ENCODE assay signal across 8 mouse cellular contexts in genomic region chr14:54714617-54715081, GRCm38 (mm10). TPM values are rescaled to one million over a fixed set of nuclear protein-coding genes. Genes with fewer than 3 reads are reported as not detected.
DNase-seq lines count a peak whose midpoint lies in the region; ATAC-seq and TF ChIP-seq lines count a peak whose summit lies in the region.

No protein-coding gene starts in this region.

- peak overlapping the region; percentile 41 to 42 for H3K4me3 ChIP-seq in heart, embryonic 14.5 days (ENCODE audit: control insufficient read depth in 1 of 2, insufficient read depth in 1 of 2, low read depth in 1 of 2, low read length in 2 of 2)
- peak overlapping the region; percentile 46 for H3K4me3 ChIP-seq in midbrain, embryonic 10.5 days
- H3K4me3 ChIP-seq in thymus, adult 2 months (ENCODE audit: control insufficient read depth, insufficient read depth, low read length) = peak overlapping the region; percentile 31

- H3K27ac ChIP-seq in heart, embryonic 14.5 days (replicated peaks in 1 of 2; ENCODE audit: control insufficient read depth in 1 of 2, insufficient read depth in 1 of 2, low read depth in 2 of 2, low read length in 2 of 2) = no peak overlapping the region
- no peak overlapping the region for H3K27ac ChIP-seq in midbrain, embryonic 10.5 days (replicated peaks)
- H3K27ac ChIP-seq in thymus, adult 2 months (ENCODE audit: control insufficient read depth, insufficient read depth, low read length) = peak overlapping the region; percentile 18; the same call in 1 of the 2 replicates

- no peaks in the 10 kb centered on the region for H3K9me3 ChIP-seq in heart, embryonic 14.5 days (ENCODE audit: control insufficient read depth, low read length)
- no peaks in the 10 kb centered on the region for H3K9me3 ChIP-seq in midbrain, embryonic 10.5 days (replicated peaks)

- no peaks in the 10 kb centered on the region for H3K36me3 ChIP-seq in heart, embryonic 14.5 days (ENCODE audit: control insufficient read depth, insufficient read depth, low read length)
- no peaks in the 10 kb centered on the region for H3K36me3 ChIP-seq in midbrain, embryonic 10.5 days
- H3K36me3 ChIP-seq in thymus, adult 2 months (ENCODE audit: control insufficient read depth, insufficient read depth, low read length) = no peaks in the 10 kb centered on the region

- WGBS in heart, embryonic 14.5 days = under 1% methylated on average over 15 of the region's 15 CpGs
- WGBS in midbrain, embryonic 10.5 days = 3% methylated on average over 15 of the region's 15 CpGs
- WGBS in thymus, adult 2 months = 1% methylated on average over 15 of the region's 15 CpGs

- ATAC-seq in heart, embryonic 14.5 days (ENCODE audit: insufficient number of reproducible peaks, insufficient read depth, low FRiP score, low read depth) = no peak
- 0 out of 2 replicates have a peak, but pooled peaks have one; percentile 27 for ATAC-seq in erythroid progenitor cell, adult 5-6 weeks (replicated peaks; ENCODE audit: low FRiP score, poor library complexity, severe bottlenecking)

- H3K27me3 ChIP-seq in heart, embryonic 14.5 days (ENCODE audit: control insufficient read depth, insufficient read depth, low read length) = no peaks in the 10 kb centered on the region
- peaks cover 16% of the 10 kb centered on the region for H3K27me3 ChIP-seq in midbrain, embryonic 10.5 days (ENCODE audit: low read depth, poor library complexity, severe bottlenecking)
- no peaks in the 10 kb centered on the region; the same call in 1 of the 2 replicates for H3K27me3 ChIP-seq in thymus, adult 2 months (ENCODE audit: control insufficient read depth, insufficient read depth, low read length)

- TF ChIP-seq CTCF in thymus, adult 2 months (IDR thresholded peaks at IDR 0.05; ENCODE audit: borderline replicate concordance, control insufficient read depth, extremely low read depth, insufficient read depth, low read length, poor library complexity) = 0 out of 2 replicates have a peak, but pooled peaks have one; percentile 17

- peak overlapping the region; percentile 32 for H3K9ac ChIP-seq in heart, embryonic 14.5 days (ENCODE audit: low read length)

- DNase-seq in heart, adult 8-10 months (ENCODE audit: low spot score) = no peak
- peak; percentile 38 for DNase-seq in Muller cell, postnatal 12 days (ENCODE audit: inconsistent ontology term)
- DNase-seq in kidney, adult 9 months = peak; percentile 30
- peak; percentile 19 for DNase-seq in midbrain, embryonic 10.5 days (ENCODE audit: low spot score)
- peak; percentile 64 for DNase-seq in thymus, adult 2 months
- DNase-seq in ovary, postnatal 36 days (ENCODE audit: low spot score) = no peak

- TF ChIP-seq POLR2A in thymus, adult 2 months (IDR thresholded peaks at IDR 0.05; ENCODE audit: control insufficient read depth, extremely low read depth, insufficient read depth, low read length, poor library complexity) = no peak

- H3K4me1 ChIP-seq in heart, embryonic 14.5 days (ENCODE audit: control insufficient read depth in 2 of 2, insufficient read depth in 2 of 2, low read length in 2 of 2) = peaks cover 6 to 12% of the 10 kb centered on the region in 2 experiments; a peak in 3 of 4 replicates
- H3K4me1 ChIP-seq in midbrain, embryonic 10.5 days = peaks cover 11% of the 10 kb centered on the region
- H3K4me1 ChIP-seq in thymus, adult 2 months (replicated peaks; ENCODE audit: control insufficient read depth, insufficient read depth, low read length) = peaks cover 13% of the 10 kb centered on the region

- peak overlapping the region; percentile 88 for H3K4me2 ChIP-seq in heart, embryonic 14.5 days (ENCODE audit: low read length)

RNA-seq across cellular contexts. Expression of gene Cebpe, which starts 2.7 kb away (rescaled TPM):
- not detected in 2 replicates for polyA plus RNA-seq in heart, embryonic 14.5 days (2014; fragmentation: Nextera tagmentation; extraction: Ambion mirVana)
- not detected for total RNA-seq in heart, adult 8-10 months (2022)
- 14.7 and 25.9 TPM in 2 replicates for total RNA-seq in erythroid progenitor cell, adult 5-6 weeks (2015; ENCODE audit: low replicate concordance)
- total RNA-seq in erythroid progenitor cell, adult 5-6 weeks (2017; ENCODE audit: low replicate concordance) = 9.4 and 12.4 TPM in 2 replicates
- 0.09 and 0.11 TPM in 2 replicates for polyA plus RNA-seq in midbrain, embryonic 10.5 days (2016; fragmentation: Nextera tagmentation; extraction: Ambion mirVana)
- polyA plus RNA-seq in thymus, adult 2 months (2012; rRNA removed) = 2.1 and 2.7 TPM in 2 replicates

RNA-seq across cellular contexts. Expression of gene Gm29776, which starts 16.0 kb away (rescaled TPM):
- 0.30 and 0.35 TPM in 2 replicates for polyA plus RNA-seq in heart, embryonic 14.5 days (2014; fragmentation: Nextera tagmentation; extraction: Ambion mirVana)
- total RNA-seq in heart, adult 8-10 months (2022) = not detected
- not detected in 2 replicates for total RNA-seq in erythroid progenitor cell, adult 5-6 weeks (2015; ENCODE audit: low replicate concordance)
- not detected in 2 replicates for total RNA-seq in erythroid progenitor cell, adult 5-6 weeks (2017; ENCODE audit: low replicate concordance)
- polyA plus RNA-seq in midbrain, embryonic 10.5 days (2016; fragmentation: Nextera tagmentation; extraction: Ambion mirVana) = 0.15 TPM in 1 of 2 replicates, not detected in the other
- polyA plus RNA-seq in thymus, adult 2 months (2012; rRNA removed) = 0.09 and 0.14 TPM in 2 replicates

RNA-seq across cellular contexts. Expression of gene Acin1, which starts 27.9 kb away (rescaled TPM):
- polyA plus RNA-seq in heart, embryonic 14.5 days (2014; fragmentation: Nextera tagmentation; extraction: Ambion mirVana) = 69.1 and 81.1 TPM in 2 replicates
- 10 to 100 TPM; 63.8 to 81.1 (median 74.3) TPM for total RNA-seq in heart, adult 8-10 months (2022)
- total RNA-seq in erythroid progenitor cell, adult 5-6 weeks (2015; ENCODE audit: low replicate concordance) = 153 and 270 TPM in 2 replicates
- total RNA-seq in erythroid progenitor cell, adult 5-6 weeks (2017; ENCODE audit: low replicate concordance) = 381 and 431 TPM in 2 replicates
- 128 and 145 TPM in 2 replicates for polyA plus RNA-seq in midbrain, embryonic 10.5 days (2016; fragmentation: Nextera tagmentation; extraction: Ambion mirVana)
- polyA plus RNA-seq in thymus, adult 2 months (2012; rRNA removed) = 238 and 263 TPM in 2 replicates

RNA-seq across cellular contexts. Expression of gene 1700123O20Rik, which starts 28.6 kb away (rescaled TPM):
- polyA plus RNA-seq in heart, embryonic 14.5 days (2014; fragmentation: Nextera tagmentation; extraction: Ambion mirVana) = 47.3 and 49.8 TPM in 2 replicates
- total RNA-seq in heart, adult 8-10 months (2022) = 10 to 100 TPM; 12.9 to 15.3 (median 13.3) TPM
- 45.7 and 46.9 TPM in 2 replicates for total RNA-seq in erythroid progenitor cell, adult 5-6 weeks (2015; ENCODE audit: low replicate concordance)
- total RNA-seq in erythroid progenitor cell, adult 5-6 weeks (2017; ENCODE audit: low replicate concordance) = 16.3 and 29.4 TPM in 2 replicates
- 106 and 111 TPM in 2 replicates for polyA plus RNA-seq in midbrain, embryonic 10.5 days (2016; fragmentation: Nextera tagmentation; extraction: Ambion mirVana)
- 80.2 and 92.8 TPM in 2 replicates for polyA plus RNA-seq in thymus, adult 2 months (2012; rRNA removed)

Comparison
In these comparisons a context has a peak if more than half of its experiments do, and no peak if none do; other contexts are left out.
1. DNase-seq: peak in Muller cell, postnatal 12 days (single experiment), kidney, adult 9 months (single experiment), midbrain, embryonic 10.5 days (single experiment) and thymus, adult 2 months (single experiment); none in heart, adult 8-10 months (single experiment) and ovary, postnatal 36 days (single experiment).
2. Peak in every context shown above with its lines, with median percentiles within 50 percentile points of each other: H3K4me3 ChIP-seq.